In the genomic region with DNA sequence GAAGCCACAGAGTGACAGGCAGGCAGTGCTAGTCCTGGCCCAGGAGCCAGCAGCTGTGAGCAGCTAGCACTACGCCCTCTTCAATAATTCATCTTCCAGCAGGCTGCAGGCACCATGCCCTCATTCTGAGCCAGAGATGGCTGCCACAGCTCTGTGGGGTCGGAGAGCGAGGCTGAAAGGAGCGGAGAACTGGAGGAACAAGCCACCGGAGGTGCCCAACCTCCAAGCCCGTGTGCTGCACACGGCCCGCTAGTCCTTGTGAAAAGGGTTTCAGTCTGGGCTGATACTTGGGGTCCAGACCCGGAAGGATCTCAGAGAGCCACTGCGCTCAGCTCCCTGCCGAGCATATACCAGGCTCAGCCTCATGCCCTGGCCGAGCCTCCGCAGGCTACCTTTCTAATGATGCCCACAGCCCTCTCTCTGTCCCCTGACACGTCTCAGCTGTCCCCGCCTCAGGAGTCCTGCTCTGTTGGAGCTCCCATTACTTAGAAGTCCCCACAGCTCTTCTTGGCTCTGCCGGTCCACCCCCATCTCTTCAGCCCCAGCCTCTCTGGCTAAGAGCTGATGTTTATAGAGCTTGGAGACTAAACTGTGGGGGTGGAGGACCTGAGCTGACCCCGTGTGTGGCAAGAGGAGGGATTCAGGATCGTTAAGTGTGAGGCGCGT, we compare ENCODE assay signal across 9 mouse cellular contexts. TPM values are rescaled to one million over a fixed set of nuclear protein-coding genes. Genes with fewer than 3 reads are reported as not detected.
A peak's percentile ranks its signal among the peaks of the same experiment; 100 is the strongest.
DNase-seq lines count a peak whose midpoint lies in the region; ATAC-seq and TF ChIP-seq lines count a peak whose summit lies in the region.
"Had no signal": no experiment of that assay in that cellular context is flagged by ENCODE, and none has a peak within 500 bp of the region (broad histone marks: within the 10 kb centered on the region; RNA-seq: fewer than 3 reads in every experiment).

No protein-coding gene starts in this region.

- H3K9ac ChIP-seq in heart, postnatal 0 days (replicated peaks; ENCODE audit: low read depth, low read length): no peak overlapping the region; the same call in 1 of the 2 replicates
- 0 out of 2 replicates have a peak overlapping the region, but pooled peaks have one; percentile 13 for H3K9ac ChIP-seq in hindbrain, postnatal 0 days (replicated peaks; ENCODE audit: low read length)

- H3K36me3 ChIP-seq in heart, postnatal 0 days (replicated peaks; ENCODE audit: control insufficient read depth, insufficient read depth, low read length): no peaks in the 10 kb centered on the region
- no peaks in the 10 kb centered on the region for H3K36me3 ChIP-seq in embryonic facial prominence, embryonic 10.5 days (replicated peaks)
- no peaks in the 10 kb centered on the region for H3K36me3 ChIP-seq in hindbrain, postnatal 0 days (ENCODE audit: insufficient read depth, low read length)

- TF ChIP-seq CTCF in heart, postnatal 0 days (IDR thresholded peaks at IDR 0.05; ENCODE audit: low read depth): no peak
- TF ChIP-seq CTCF in hindbrain, postnatal 0 days (IDR thresholded peaks at IDR 0.05; ENCODE audit: low read depth): no peak

- no peak for ATAC-seq in heart, postnatal 0 days (ENCODE audit: insufficient read depth, low read depth)
- peak; percentile 22; the same call in 1 of the 2 replicates for ATAC-seq in hindbrain, postnatal 0 days

- H3K4me1 ChIP-seq in heart, postnatal 0 days (ENCODE audit: control insufficient read depth, insufficient read depth): peaks cover 14% of the 10 kb centered on the region
- peaks cover 68% of the 10 kb centered on the region for H3K4me1 ChIP-seq in embryonic facial prominence, embryonic 10.5 days
- H3K4me1 ChIP-seq in hindbrain, postnatal 0 days (ENCODE audit: insufficient read depth, low read length): peaks cover 22% of the 10 kb centered on the region

- DNase-seq in heart, postnatal 0 days (ENCODE audit: low spot score): no peak
- no peak for DNase-seq in heart, postnatal 36 days
- DNase-seq in embryonic facial prominence, embryonic 10.5 days (ENCODE audit: low spot score): peak; percentile 59
- peak; percentile 64 for DNase-seq in hindbrain, postnatal 0 days (ENCODE audit: low spot score)
- DNase-seq in naive thymus-derived CD4-positive, alpha-beta T cell, adult 2 months (ENCODE audit: low read depth): peak; percentile 53
- DNase-seq in layer of hippocampus, adult 11-12 months (ENCODE audit: low spot score): no peak
- DNase-seq in ovary, postnatal 14 days (ENCODE audit: low spot score): no peak
- no peak for DNase-seq in left cerebral cortex, postnatal 25 days (ENCODE audit: low spot score in 2 of 2)

- intact Hi-C loops in heart, postnatal 36 days (cut with DNase I): no loop called here
- intact Hi-C loops in left cerebral cortex, postnatal 25 days (cut with DNase I): no loop called here

- H3K9me3 ChIP-seq in heart, postnatal 0 days (replicated peaks; ENCODE audit: control insufficient read depth, low read length): no peaks in the 10 kb centered on the region; the same call in 1 of the 2 replicates
- no peaks in the 10 kb centered on the region; the same call in 1 of the 2 replicates for H3K9me3 ChIP-seq in embryonic facial prominence, embryonic 10.5 days
- H3K9me3 ChIP-seq in hindbrain, postnatal 0 days (ENCODE audit: low read length): no peaks in the 10 kb centered on the region

- peaks cover 40% of the 10 kb centered on the region for H3K27me3 ChIP-seq in heart, postnatal 0 days (ENCODE audit: control insufficient read depth, insufficient read depth, low read length)
- H3K27me3 ChIP-seq in embryonic facial prominence, embryonic 10.5 days (replicated peaks; ENCODE audit: low read depth, poor library complexity, severe bottlenecking): peaks cover 71% of the 10 kb centered on the region
- no peaks in the 10 kb centered on the region for H3K27me3 ChIP-seq in hindbrain, postnatal 0 days (ENCODE audit: insufficient read depth, low read length)

- 20% methylated on average over 20 of the region's 20 CpGs for WGBS in heart, postnatal 0 days
- 9% methylated on average over 20 of the region's 20 CpGs for WGBS in embryonic facial prominence, embryonic 10.5 days
- 4% methylated on average over 20 of the region's 20 CpGs for WGBS in hindbrain, postnatal 0 days

- peak overlapping the region; percentile 30; the same call in 1 of the 2 replicates for H3K4me2 ChIP-seq in heart, postnatal 0 days (ENCODE audit: low read depth, low read length)
- peak overlapping the region; percentile 38 for H3K4me2 ChIP-seq in hindbrain, postnatal 0 days (ENCODE audit: low read depth, low read length)

- H3K27ac ChIP-seq in heart, postnatal 0 days (ENCODE audit: low read depth): peak overlapping the region; percentile 18; the same call in 1 of the 2 replicates
- H3K27ac ChIP-seq in embryonic facial prominence, embryonic 10.5 days (replicated peaks): peak overlapping the region; percentile 78
- peak overlapping the region; percentile 20; the same call in 1 of the 2 replicates for H3K27ac ChIP-seq in hindbrain, postnatal 0 days
- H3K27ac ChIP-seq: macrophage had no signal

- no peak for TF ChIP-seq EP300 in heart, postnatal 0 days (IDR thresholded peaks at IDR 0.05; ENCODE audit: low read depth)

- no peak overlapping the region for H3K4me3 ChIP-seq in heart, postnatal 0 days (ENCODE audit: low read depth, low read length)
- peak overlapping the region; percentile 42 for H3K4me3 ChIP-seq in embryonic facial prominence, embryonic 10.5 days
- H3K4me3 ChIP-seq in hindbrain, postnatal 0 days (ENCODE audit: low read length): 0 out of 2 replicates have a peak overlapping the region, but pooled peaks have one; percentile 11

RNA-seq across cellular contexts. Expression of a gene that starts 1.9 kb away (rescaled TPM):
- total RNA-seq in heart, postnatal 0 days (2014; rRNA removed; ENCODE audit: low replicate concordance): 15.6 and 19.4 TPM in 2 replicates
- polyA plus RNA-seq in heart, postnatal 0 days (2015; fragmentation: Nextera tagmentation; extraction: Ambion mirVana): 5.7 and 6.1 TPM in 2 replicates
- total RNA-seq in heart, postnatal 36 days (2021): 1 to 10 TPM; 3.3 to 4.0 TPM
- polyA plus RNA-seq in embryonic facial prominence, embryonic 10.5 days (2016; fragmentation: Nextera tagmentation; extraction: Ambion mirVana): 32.3 and 37.0 TPM in 2 replicates
- 166 and 183 TPM in 2 replicates for total RNA-seq in hindbrain, postnatal 0 days (2014; rRNA removed)
- 75.0 and 83.1 TPM in 2 replicates for polyA plus RNA-seq in hindbrain, postnatal 0 days (2015; fragmentation: Nextera tagmentation; extraction: Ambion mirVana)
- 100 to 1,000 TPM; 277 to 286 TPM for total RNA-seq in left cerebral cortex, postnatal 25 days (2021)

RNA-seq across cellular contexts. Expression of a gene that starts 18.8 kb away (rescaled TPM):
- 200 and 216 TPM in 2 replicates for total RNA-seq in heart, postnatal 0 days (2014; rRNA removed; ENCODE audit: low replicate concordance)
- polyA plus RNA-seq in heart, postnatal 0 days (2015; fragmentation: Nextera tagmentation; extraction: Ambion mirVana): 29.2 and 33.5 TPM in 2 replicates
- total RNA-seq in heart, postnatal 36 days (2021): 100 to 1,000 TPM; 207 TPM
- 11.6 and 14.0 TPM in 2 replicates for polyA plus RNA-seq in embryonic facial prominence, embryonic 10.5 days (2016; fragmentation: Nextera tagmentation; extraction: Ambion mirVana)
- 35.1 and 43.2 TPM in 2 replicates for total RNA-seq in hindbrain, postnatal 0 days (2014; rRNA removed)
- 5.8 and 6.2 TPM in 2 replicates for polyA plus RNA-seq in hindbrain, postnatal 0 days (2015; fragmentation: Nextera tagmentation; extraction: Ambion mirVana)
- total RNA-seq in left cerebral cortex, postnatal 25 days (2021): 10 to 100 TPM; 51.7 to 53.7 TPM

RNA-seq across cellular contexts. Expression of a gene that starts 34.0 kb away (rescaled TPM):
- 25.1 and 32.7 TPM in 2 replicates for total RNA-seq in heart, postnatal 0 days (2014; rRNA removed; ENCODE audit: low replicate concordance)
- 11.8 and 12.9 TPM in 2 replicates for polyA plus RNA-seq in heart, postnatal 0 days (2015; fragmentation: Nextera tagmentation; extraction: Ambion mirVana)
- 10 to 100 TPM; 51.5 to 65.1 TPM for total RNA-seq in heart, postnatal 36 days (2021)
- polyA plus RNA-seq in embryonic facial prominence, embryonic 10.5 days (2016; fragmentation: Nextera tagmentation; extraction: Ambion mirVana): 31.2 and 32.1 TPM in 2 replicates
- total RNA-seq in hindbrain, postnatal 0 days (2014; rRNA removed): 52.9 and 68.7 TPM in 2 replicates
- 20.1 and 23.4 TPM in 2 replicates for polyA plus RNA-seq in hindbrain, postnatal 0 days (2015; fragmentation: Nextera tagmentation; extraction: Ambion mirVana)
- total RNA-seq in left cerebral cortex, postnatal 25 days (2021): 10 to 100 TPM; 69.4 to 75.8 TPM

RNA-seq across cellular contexts. Expression of a gene that starts 48.5 kb away (rescaled TPM):
- 7.1 and 13.0 TPM in 2 replicates for total RNA-seq in heart, postnatal 0 days (2014; rRNA removed; ENCODE audit: low replicate concordance)
- 1.0 and 1.1 TPM in 2 replicates for polyA plus RNA-seq in heart, postnatal 0 days (2015; fragmentation: Nextera tagmentation; extraction: Ambion mirVana)
- 1 to 10 TPM; 1.1 to 1.4 TPM for total RNA-seq in heart, postnatal 36 days (2021)
- polyA plus RNA-seq in embryonic facial prominence, embryonic 10.5 days (2016; fragmentation: Nextera tagmentation; extraction: Ambion mirVana): 0.88 and 1.5 TPM in 2 replicates
- 22.3 and 26.7 TPM in 2 replicates for total RNA-seq in hindbrain, postnatal 0 days (2014; rRNA removed)
- polyA plus RNA-seq in hindbrain, postnatal 0 days (2015; fragmentation: Nextera tagmentation; extraction: Ambion mirVana): 16.2 and 16.3 TPM in 2 replicates
- 10 to 100 TPM; 31.8 to 36.8 TPM for total RNA-seq in left cerebral cortex, postnatal 25 days (2021)

RNA-seq across cellular contexts. Expression of a gene that starts 57.9 kb away (rescaled TPM):
- total RNA-seq in heart, postnatal 0 days (2014; rRNA removed; ENCODE audit: low replicate concordance): not detected in 2 replicates
- 0.30 TPM in 1 of 2 replicates, not detected in the other for polyA plus RNA-seq in heart, postnatal 0 days (2015; fragmentation: Nextera tagmentation; extraction: Ambion mirVana)
- 1 to 10 TPM; 1.6 TPM for total RNA-seq in heart, postnatal 36 days (2021)
- polyA plus RNA-seq in embryonic facial prominence, embryonic 10.5 days (2016; fragmentation: Nextera tagmentation; extraction: Ambion mirVana): 0.39 TPM in 1 of 2 replicates, not detected in the other
- total RNA-seq in hindbrain, postnatal 0 days (2014; rRNA removed): not detected in 2 replicates
- polyA plus RNA-seq in hindbrain, postnatal 0 days (2015; fragmentation: Nextera tagmentation; extraction: Ambion mirVana): not detected in 2 replicates
- not detected for total RNA-seq in left cerebral cortex, postnatal 25 days (2021)
- polyA plus RNA-seq: macrophage had no signal

Comparison
In these comparisons a context has a peak if more than half of its experiments do, and no peak if none do; other contexts are left out.
1. DNase-seq: peak in embryonic facial prominence, embryonic 10.5 days (single experiment), hindbrain, postnatal 0 days (single experiment) and naive thymus-derived CD4-positive, alpha-beta T cell, adult 2 months (single experiment); none in heart, postnatal 0 days (single experiment), heart, postnatal 36 days (0 of 2), layer of hippocampus, adult 11-12 months (single experiment), ovary, postnatal 14 days (single experiment) and left cerebral cortex, postnatal 25 days (0 of 2).
2. H3K27ac ChIP-seq: peak in every context shown above with its lines; median percentile 78 in embryonic facial prominence, embryonic 10.5 days; 20 in hindbrain, postnatal 0 days; 18 in heart, postnatal 0 days.